Mouse (Mus musculus) kidney, adult 18-20 months (tissue): ENCODE measurements at regions not wholly inside any gene's neighbourhood (a gene's known extent, or its start where the extent isn't known, plus 50 kb on each side); places are given as distances from the start of the nearest gene placed in this dataset.
A peak's percentile ranks its signal among the peaks of the same experiment; 100 is the strongest.

Source experiments
- DNase-seq: peaks from one replicate; pipeline ENCODE4 v3.0.0; 2021

GRCm38 (mm10) chr14:80789131-80789530, 805.2 kb downstream of the Olfm4 start:
- DNase-seq = no peak

- no peak for DNase-seq
These were observed 815.6 kb downstream of the Olfm4 start for GRCm38 (mm10) chr14:80799370-80799959.

GRCm38 (mm10) chr14:80830476-80830875, 846.6 kb downstream of the Olfm4 start:
- DNase-seq = no peak

GRCm38 (mm10) chr14:80844550-80844949, 860.7 kb downstream of the Olfm4 start:
- no peak for DNase-seq

GRCm38 (mm10) chr14:80845576-80846269, 861.8 kb downstream of the Olfm4 start:
- peak; percentile 68 for DNase-seq

- DNase-seq = no peak
These were observed 862.7 kb downstream of the Olfm4 start for GRCm38 (mm10) chr14:80846420-80847083.
